Mouse (Mus musculus): ENCODE data around the gene Ccnd3.

- TF ChIP-seq POLR2A (IDR thresholded peaks at IDR 0.05; ENCODE audit: borderline replicate concordance, low read depth, low read length) (no peak), CTCF (IDR thresholded peaks at IDR 0.05; ENCODE audit: low read depth, low read length) (no peak)
Observed at GRCm38 (mm10) chr17:47516232-47516631, 11.4 kb downstream of the Ccnd3 start.
